Mouse (Mus musculus) cerebellum, adult 2 months (tissue): ENCODE data around the gene Xlr4a. TPM values are rescaled to one million over a fixed set of nuclear protein-coding genes. Genes with fewer than 3 reads are reported as not detected.
"Not testable (repeated sequence)": the region's sequence is repeated elsewhere in the genome, so short reads cannot be mapped to it uniquely, and the experiment has no call there.

ENCODE experiments used
- DNase-seq, 2 experiments: peaks; one replicate each; pipeline ENCODE4 v3.0.0; 2021
- H3K27ac ChIP-seq: fragments of 200-500 bp; 2 replicates; pipeline ENCODE4 v1.5.1; 2012; ENCODE audit warnings: low read length, control low read depth, inconsistent platforms; ENCODE audit not compliant: insufficient read depth
- H3K27me3 ChIP-seq: fragments of 200-500 bp; 2 replicates; pipeline ENCODE4 v1.6.1; 2012; ENCODE audit warnings: inconsistent platforms, mild to moderate bottlenecking, low read length, moderate library complexity; ENCODE audit not compliant: control insufficient read depth, insufficient read depth
- H3K4me1 ChIP-seq: fragments of 200-500 bp; 2 replicates; pipeline ENCODE4 v1.6.1; 2011; ENCODE audit warnings: low read length; ENCODE audit not compliant: control insufficient read depth, insufficient read depth
- H3K4me3 ChIP-seq: fragments of 200-500 bp; replicated peaks from 2 replicates; pipeline ENCODE3; 2011; ENCODE audit warnings: mild to moderate bottlenecking, low read depth, low read length, control low read depth; ENCODE audit not compliant: insufficient read depth
- CTCF ChIP-seq: fragments of 200-500 bp; IDR thresholded peaks from 2 replicates; pipeline ENCODE4 v1.5.1; 2011; ENCODE audit warnings: low read depth, mild to moderate bottlenecking, control low read depth, low read length, moderate library complexity, borderline replicate concordance; ENCODE audit not compliant: insufficient read depth
- POLR2A ChIP-seq: fragments of 200-500 bp; IDR thresholded peaks from 2 replicates; pipeline ENCODE4 v1.6.1; 2011; ENCODE audit warnings: low read length, control low read depth, borderline replicate concordance; ENCODE audit not compliant: insufficient read depth
- WGBS: fragments of 180-500 bp; shearing (Covaris S2); methylation state at CpG from one replicate; pipeline ENCODE4 v1.1.7; 2018; 5-methylcytosine and 5-hydroxymethylcytosine counted together
- polyA plus RNA-seq: library from polyadenylated mRNA; depleted of rRNA; stranded (reverse); fragments of >200 nt; gene quantifications from 2 replicates; pipeline ENCODE4 v1.2.3, GENCODE M21; 2012; rRNA removed

Gene Xlr4a
- 0.21 and 0.54 TPM in 2 replicates for polyA plus RNA-seq

DNA sequence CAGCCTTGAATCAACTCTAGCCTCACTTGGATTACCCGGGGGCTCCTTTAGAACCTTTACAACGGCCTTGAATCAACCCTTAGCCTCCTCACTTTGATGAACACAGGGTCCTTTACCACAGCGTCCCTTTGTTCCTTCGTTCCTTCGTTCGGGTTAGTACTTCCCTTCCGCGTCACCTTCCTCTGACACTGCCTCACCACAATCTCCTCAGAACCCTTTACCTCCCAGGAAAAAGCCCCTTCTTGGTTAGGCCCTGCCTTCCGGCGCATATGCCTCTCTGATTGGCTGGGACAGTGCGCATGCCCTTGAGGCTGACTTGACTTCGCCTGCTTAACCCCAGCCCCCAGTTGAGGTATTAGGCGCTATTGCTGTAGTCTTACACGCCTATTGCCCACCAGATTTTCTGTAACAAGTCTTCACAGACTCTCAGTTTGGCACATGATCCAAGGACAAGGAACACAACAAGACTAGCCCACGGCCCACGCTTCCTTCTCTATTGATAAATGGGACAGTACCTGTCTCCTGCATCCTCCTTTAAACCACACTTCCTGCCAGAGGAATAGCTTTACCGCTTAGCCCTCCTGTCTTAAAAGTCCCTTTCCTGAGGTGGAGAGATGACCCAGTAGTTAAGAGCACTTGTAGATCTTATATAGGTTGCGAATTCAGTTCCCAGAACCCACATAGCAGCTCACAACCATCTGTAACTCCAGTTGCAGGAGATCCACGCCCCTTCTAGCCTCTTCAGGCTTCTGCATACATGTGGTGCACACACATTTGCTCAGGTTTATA is at the start of gene Xlr4a:
Gene Xlr4a, minus strand, starts transcription at position 212 of the 789 bp plus-strand sequence.
- not testable (repeated sequence) for H3K4me1 ChIP-seq, H3K4me3 ChIP-seq, H3K27ac ChIP-seq, H3K27me3 ChIP-seq, DNase-seq
- whole genome bisulfite sequencing: 89% methylated on average over 19 of the region's 19 CpGs

GRCm38 (mm10) chrX:73122859-73123829 is 40.9 kb upstream of the Xlr4a start:
- H3K4me1 ChIP-seq, H3K27ac ChIP-seq, H3K4me3 ChIP-seq, H3K27me3 ChIP-seq, DNase-seq: not testable (repeated sequence)
- WGBS: no CpG with 5 or more reads among the region's 12 CpGs

GRCm38 (mm10) chrX:73116747-73117146 is 34.5 kb upstream of the Xlr4a start, which contains the start of gene Gm14685:
Gene Gm14685 (plus strand): TSS chrX:73117047.
- H3K27me3 ChIP-seq, H3K27ac ChIP-seq, DNase-seq, H3K4me3 ChIP-seq, H3K4me1 ChIP-seq: not testable (repeated sequence)
- no CpG with 5 or more reads among the region's 7 CpGs for WGBS

DNA sequence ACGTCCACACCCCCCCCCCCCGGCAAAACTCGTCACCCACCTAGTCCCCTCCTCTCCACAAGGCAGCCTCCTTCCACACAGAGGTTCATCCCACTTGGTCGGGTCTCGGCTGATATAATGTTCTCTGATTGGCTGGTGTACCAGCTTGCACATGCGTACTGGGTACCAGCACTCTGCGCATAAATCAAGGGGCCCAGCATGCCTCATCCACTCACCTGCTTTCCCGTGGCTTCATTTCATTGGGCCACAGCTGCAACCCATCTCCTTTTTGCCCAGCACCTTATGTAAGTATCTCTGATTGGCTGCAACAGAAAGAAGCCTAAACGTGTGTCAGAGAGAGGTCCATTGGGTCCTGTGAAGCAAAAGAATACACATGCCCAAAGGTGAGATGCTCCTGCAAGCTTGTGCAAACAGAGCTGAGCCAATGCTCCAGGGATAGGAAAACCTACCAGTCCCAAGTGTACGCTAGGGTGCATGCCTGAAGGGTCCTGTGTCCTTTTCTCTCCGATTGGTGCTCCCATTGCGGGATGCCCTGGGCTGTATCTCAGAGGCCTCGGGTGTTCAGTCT is 14.7 kb upstream of the Xlr4a start, which contains the start of gene Xlr3a:
Gene Xlr3a, minus strand, starts transcription at position 155 of the 568 bp plus-strand sequence.
- H3K4me3 ChIP-seq, H3K4me1 ChIP-seq, H3K27ac ChIP-seq, H3K27me3 ChIP-seq: not testable (repeated sequence)
- peak in 1 of 2 experiments; percentile 52 for DNase-seq
- WGBS: 80% methylated on average over 13 of the region's 13 CpGs

DNA sequence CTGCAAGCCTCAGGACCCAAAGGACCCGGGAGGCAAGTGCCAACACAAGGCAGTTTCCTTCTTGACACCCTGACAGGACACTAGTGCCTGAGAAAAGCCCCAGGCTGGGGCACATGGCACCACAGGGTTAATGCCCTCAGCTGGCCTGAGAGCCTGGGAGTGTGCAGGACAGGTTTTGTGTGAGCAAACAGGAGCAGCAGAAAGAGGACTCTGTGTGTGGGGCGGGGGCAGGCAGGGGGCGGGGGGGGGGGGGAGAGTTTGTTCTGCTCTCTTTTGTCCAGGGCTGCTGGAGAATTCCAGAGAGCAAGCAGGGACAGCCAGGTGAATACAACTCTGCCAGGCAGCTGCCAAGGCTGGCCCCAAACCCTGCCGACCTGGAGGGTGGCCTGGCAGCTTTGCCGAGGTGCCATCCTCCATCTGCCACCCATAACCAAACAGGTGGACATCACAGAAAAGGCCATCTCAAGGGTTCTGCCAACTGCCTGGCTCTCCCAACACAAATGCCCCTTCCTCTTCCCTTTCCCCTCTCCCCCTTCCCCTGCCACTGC is 15.4 kb downstream of the Xlr4a start:
- not testable (repeated sequence) for H3K27ac ChIP-seq, H3K4me3 ChIP-seq, H3K27me3 ChIP-seq, H3K4me1 ChIP-seq
- no CpG with 5 or more reads among the region's 5 CpGs for WGBS
- peak in 1 of 2 experiments; percentile 36 for DNase-seq

GRCm38 (mm10) chrX:73064415-73064793 is 17.9 kb downstream of the Xlr4a start, which contains the start of gene Pnma3:
Gene Pnma3 (plus strand): TSS chrX:73064787.
- no peak for TF ChIP-seq POLR2A
- TF ChIP-seq CTCF: no peak
- no peaks in the 10 kb centered on the region; the same call in none of the 2 replicates for H3K4me1 ChIP-seq
- H3K27ac ChIP-seq: peak within 1 kb of the TSS; percentile 80
- 9% methylated on average over 7 of the region's 7 CpGs for WGBS
- H3K27me3 ChIP-seq: no peaks in the 10 kb centered on the region
- H3K4me3 ChIP-seq: peak within 1 kb of the TSS; percentile 62
- DNase-seq: peak in 1 of 2 experiments; percentile 25

GRCm38 (mm10) chrX:73063512-73064414 is 18.5 kb downstream of the Xlr4a start:
- peak; percentile 35 to 43 for DNase-seq
- WGBS: 28% methylated on average over 24 of the region's 24 CpGs
- Histone ChIP-seq H3K27ac (peak overlapping the region; percentile 80), H3K4me3 (peak overlapping the region; percentile 62), H3K4me1 (no peaks in the 10 kb centered on the region; the same call in none of the 2 replicates), H3K27me3 (no peaks in the 10 kb centered on the region)
- no peak for TF ChIP-seq POLR2A
- TF ChIP-seq CTCF: no peak
